Mouse (Mus musculus) liver, embryonic 12.5 days (tissue): ENCODE data around the gene Ly6g5c. TPM values are rescaled to one million over a fixed set of nuclear protein-coding genes. Genes with fewer than 3 reads are reported as not detected.

Experiments used
- ATAC-seq: fragments of 200-750 bp; cut with Nextera tagmentation; 2 replicates; pipeline ENCODE4 v1.8.0; 2017; ENCODE audit warnings: moderate number of reproducible peaks, mild to moderate bottlenecking, moderate library complexity
- H3K27ac ChIP-seq: fragments of 300-500 bp; sonication (generic); 2 replicates; pipeline ENCODE4 v1.5.1; 2016; ENCODE audit warnings: mild to moderate bottlenecking
- H3K27me3 ChIP-seq: fragments of 300-500 bp; sonication (generic); replicated peaks from 2 replicates; pipeline ENCODE4 v1.6.1; 2016; ENCODE audit warnings: mild to moderate bottlenecking, moderate library complexity
- H3K36me3 ChIP-seq: fragments of 300-500 bp; sonication (generic); 2 replicates; pipeline ENCODE4 v1.6.1; 2016; ENCODE audit warnings: mild to moderate bottlenecking, moderate library complexity
- H3K4me1 ChIP-seq: fragments of 300-500 bp; sonication (generic); 2 replicates; pipeline ENCODE4 v1.6.1; 2016
- H3K4me2 ChIP-seq: fragments of 300-500 bp; sonication (generic); 2 replicates; pipeline ENCODE4 v1.6.1; 2016; ENCODE audit warnings: mild to moderate bottlenecking, moderate library complexity
- H3K4me3 ChIP-seq: fragments of 300-500 bp; sonication (generic); 2 replicates; pipeline ENCODE4 v1.5.1; 2016; ENCODE audit warnings: mild to moderate bottlenecking, moderate library complexity
- H3K9ac ChIP-seq: fragments of 300-500 bp; sonication (generic); 2 replicates; pipeline ENCODE4 v1.6.1; 2016; ENCODE audit warnings: mild to moderate bottlenecking, moderate library complexity
- H3K9me3 ChIP-seq: fragments of 300-500 bp; sonication (generic); replicated peaks from 2 replicates; pipeline ENCODE4 v1.6.1; 2016; ENCODE audit warnings: mild to moderate bottlenecking, moderate library complexity
- WGBS: fragments of 180-500 bp; shearing (Covaris S2); methylation state at CpG from one replicate; pipeline ENCODE4 v1.1.7; 2016; ENCODE audit not compliant: insufficient replicate concordance; 5-methylcytosine and 5-hydroxymethylcytosine counted together
- polyA plus RNA-seq: library from polyadenylated mRNA; unstranded; fragments of >200 nt; fragmentation: Nextera tagmentation; extraction: Ambion mirVana; gene quantifications from 2 replicates; pipeline ENCODE4 v1.2.1, GENCODE M21; 2016

Ly6g5c gene
- polyA plus RNA-seq, 1 experiment from 2014 or later: not detected

GRCm38 (mm10) chr17:35083929-35084497, 24.1 kb upstream of the Ly6g5c start:
- H3K36me3 ChIP-seq: no peaks in the 10 kb centered on the region
- H3K4me3 ChIP-seq: no peak overlapping the region
- no peak overlapping the region for H3K4me2 ChIP-seq
- H3K4me1 ChIP-seq: peaks cover 40% of the 10 kb centered on the region
- 0 out of 2 replicates have a peak, but pooled peaks cover 4% of the 10 kb centered on the region for H3K27me3 ChIP-seq
- no peak overlapping the region for H3K9ac ChIP-seq
- WGBS: 39% methylated on average over 3 of the region's 3 CpGs
- no peak overlapping the region for H3K27ac ChIP-seq
- no peak for ATAC-seq
- H3K9me3 ChIP-seq: no peaks in the 10 kb centered on the region

DNA sequence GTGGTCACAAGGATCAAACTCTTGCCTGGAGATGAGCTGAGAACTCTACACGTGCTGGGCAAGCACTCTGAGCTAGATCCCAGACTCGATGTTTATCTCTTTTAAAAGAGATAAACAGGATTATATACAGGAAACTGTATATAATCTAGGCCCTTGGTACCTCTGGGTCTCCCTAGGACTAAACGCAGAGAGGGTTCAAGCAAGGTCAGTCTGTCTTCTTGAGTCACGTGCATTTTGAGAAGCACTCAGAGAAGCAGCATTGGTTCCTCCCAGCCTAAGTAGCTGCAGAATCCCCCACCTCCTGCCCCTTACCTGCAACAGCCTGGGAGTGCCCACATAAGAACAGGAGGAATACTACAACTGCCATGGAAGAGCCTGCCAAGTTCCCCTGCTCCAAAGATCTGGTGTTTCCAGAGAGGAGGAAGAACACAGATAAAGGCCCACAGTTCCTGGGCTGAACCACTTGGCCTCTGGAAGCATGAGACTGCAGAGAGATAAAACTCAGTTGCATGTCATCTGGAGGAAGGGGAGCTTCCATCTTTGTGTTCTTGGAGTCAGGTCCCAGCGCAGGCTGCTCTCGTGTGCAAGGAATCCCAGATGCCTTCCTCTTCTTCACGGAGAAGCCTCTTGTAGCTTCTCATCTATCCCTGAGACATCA, 22.7 kb upstream of the Ly6g5c start, which contains the start of gene Ly6g6f:
Gene Ly6g6f (minus strand): TSS at position 403 of the 658 bp plus-strand sequence.
- peak within 1 kb of the TSS; percentile 33; the same call in 1 of the 2 replicates for H3K27ac ChIP-seq
- 38% methylated on average over 7 of the region's 7 CpGs for WGBS

GRCm38 (mm10) chr17:35088151-35088550, 19.9 kb upstream of the Ly6g5c start:
- Histone ChIP-seq H3K36me3 (peaks cover 27% of the 10 kb centered on the region), H3K27me3 (no peaks in the 10 kb centered on the region), H3K4me3 (no peak overlapping the region), H3K4me1 (peaks cover 48% of the 10 kb centered on the region), H3K9ac (no peak overlapping the region), H3K27ac (no peak overlapping the region), H3K4me2 (no peak overlapping the region; the same call in 1 of the 2 replicates), H3K9me3 (no peaks in the 10 kb centered on the region)
- ATAC-seq: no peak
- WGBS: 45% methylated on average over 2 of the region's 2 CpGs

More for the DNA sequence above, 22.7 kb upstream of the Ly6g5c start, which contains the start of gene Ly6g6f:
- Histone ChIP-seq H3K4me2 (no peak within 1 kb of the TSS), H3K9ac (0 out of 2 replicates have a peak within 1 kb of the TSS, but pooled peaks have one; percentile 13), H3K9me3 (no peaks in the 10 kb centered on the region), H3K27me3 (0 out of 2 replicates have a peak, but pooled peaks cover 4% of the 10 kb centered on the region), H3K4me3 (no peak within 1 kb of the TSS), H3K4me1 (peaks cover 34% of the 10 kb centered on the region), H3K36me3 (no peaks in the 10 kb centered on the region)
- ATAC-seq: no peak

DNA sequence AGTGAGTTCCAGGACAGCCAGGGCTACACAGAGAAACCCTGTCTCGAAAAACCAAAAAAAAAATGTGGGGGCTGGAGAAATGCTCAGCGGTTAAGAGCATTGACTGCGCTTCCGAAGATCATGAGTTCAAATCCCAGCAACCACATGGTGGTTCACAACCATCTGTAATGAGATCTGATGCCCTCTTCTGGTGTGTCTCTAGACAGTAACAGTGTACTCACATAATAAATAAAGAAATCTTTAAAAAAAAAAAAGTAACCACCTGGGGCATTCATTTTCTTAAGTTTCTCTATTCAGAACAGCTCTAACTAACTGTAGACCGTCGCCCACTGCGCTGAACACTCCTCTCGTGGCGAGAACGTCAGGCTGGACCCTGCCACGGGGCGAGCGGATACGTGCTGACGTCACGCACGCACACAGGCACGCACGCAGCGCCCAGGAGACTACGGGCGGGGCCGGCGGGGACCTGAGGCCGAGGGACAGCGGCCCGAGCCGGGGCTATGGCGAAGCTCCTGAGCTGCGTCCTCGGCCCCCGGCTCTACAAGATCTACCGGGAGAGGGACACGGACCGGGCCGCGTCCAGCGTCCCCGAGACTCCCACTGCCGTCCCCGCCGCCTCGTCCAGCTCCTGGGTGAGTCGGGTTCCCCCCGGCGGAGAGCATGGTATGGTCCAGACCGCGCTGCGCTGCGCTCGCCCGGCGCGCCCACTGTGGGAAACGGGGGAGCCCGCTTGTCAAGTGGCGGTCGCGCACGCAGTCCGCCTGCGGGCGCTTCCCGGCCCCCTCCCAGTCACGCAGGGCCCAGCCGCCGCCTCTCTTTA, 19.0 kb upstream of the Ly6g5c start, which contains the start of gene Abhd16a:
Gene Abhd16a (plus strand): TSS at position 439 of the 820 bp plus-strand sequence.
- 1% methylated on average over 61 of the region's 67 CpGs for WGBS
- no peaks in the 10 kb centered on the region for H3K27me3 ChIP-seq
- H3K4me2 ChIP-seq: peak within 1 kb of the TSS; percentile 78
- no peaks in the 10 kb centered on the region for H3K9me3 ChIP-seq
- peaks cover 35% of the 10 kb centered on the region for H3K36me3 ChIP-seq
- peak within 1 kb of the TSS; percentile 95 for H3K27ac ChIP-seq
- peak within 1 kb of the TSS; percentile 72 for H3K4me3 ChIP-seq
- H3K4me1 ChIP-seq: peaks cover 48% of the 10 kb centered on the region
- H3K9ac ChIP-seq: peak within 1 kb of the TSS; percentile 86
- peak; percentile 97 for ATAC-seq

GRCm38 (mm10) chr17:35090166-35090932, 17.7 kb upstream of the Ly6g5c start:
- H3K4me2 ChIP-seq: peak overlapping the region; percentile 78
- H3K36me3 ChIP-seq: peaks cover 49% of the 10 kb centered on the region
- peak; percentile 62 for ATAC-seq
- no peaks in the 10 kb centered on the region for H3K9me3 ChIP-seq
- H3K4me1 ChIP-seq: peaks cover 41% of the 10 kb centered on the region
- H3K27me3 ChIP-seq: no peaks in the 10 kb centered on the region
- 57% methylated on average over 8 of the region's 8 CpGs for WGBS
- peak overlapping the region; percentile 95 for H3K27ac ChIP-seq
- peak overlapping the region; percentile 86 for H3K9ac ChIP-seq
- peak overlapping the region; percentile 72 for H3K4me3 ChIP-seq

DNA sequence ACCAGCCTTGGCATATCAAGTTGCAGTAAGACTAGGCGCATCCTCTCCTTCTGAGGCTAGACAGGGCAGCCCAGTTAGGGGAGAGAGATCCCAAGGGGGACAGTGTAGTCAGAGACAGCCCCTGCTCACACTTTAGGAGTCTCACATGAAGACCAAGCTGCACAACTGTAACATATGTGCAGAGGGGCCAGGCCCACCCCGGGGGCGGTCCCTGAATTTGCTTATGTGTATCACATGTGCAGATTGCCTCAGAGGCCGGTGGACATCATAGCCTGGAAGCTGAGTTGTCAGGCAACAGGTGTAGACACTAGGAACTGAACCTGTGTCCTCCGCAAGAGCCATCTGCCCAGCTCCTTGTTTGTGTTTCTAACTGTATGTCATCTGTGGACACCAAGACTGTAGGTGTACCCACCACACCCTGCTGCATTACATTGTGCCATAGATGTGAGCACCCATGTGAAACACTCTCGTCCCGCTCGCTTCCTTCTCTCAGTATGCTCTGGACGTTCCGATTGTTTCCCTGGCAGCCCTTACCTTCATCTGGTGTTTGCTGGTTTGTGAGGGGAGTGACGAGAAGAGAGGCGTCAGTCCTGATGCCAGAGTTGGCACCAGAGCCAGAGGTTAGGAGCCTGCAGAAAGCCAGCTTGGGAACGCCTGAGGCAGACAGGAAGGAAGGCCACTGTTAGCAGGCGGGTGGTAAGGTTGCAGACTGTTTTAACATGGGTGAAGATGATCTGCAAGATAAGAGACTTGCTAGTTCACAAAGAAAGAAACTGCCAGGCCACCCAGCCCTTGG, 15.5 kb upstream of the Ly6g5c start:
- peaks cover 71% of the 10 kb centered on the region for H3K36me3 ChIP-seq
- peaks cover 36% of the 10 kb centered on the region for H3K4me1 ChIP-seq
- H3K4me2 ChIP-seq: no peak overlapping the region
- peak overlapping the region; percentile 6; the same call in 1 of the 2 replicates for H3K9ac ChIP-seq
- WGBS: 85% methylated on average over 14 of the region's 14 CpGs
- H3K27ac ChIP-seq: 0 out of 2 replicates have a peak overlapping the region, but pooled peaks have one; percentile 53
- ATAC-seq: no peak
- H3K4me3 ChIP-seq: no peak overlapping the region
- H3K9me3 ChIP-seq: no peaks in the 10 kb centered on the region
- no peaks in the 10 kb centered on the region for H3K27me3 ChIP-seq

DNA sequence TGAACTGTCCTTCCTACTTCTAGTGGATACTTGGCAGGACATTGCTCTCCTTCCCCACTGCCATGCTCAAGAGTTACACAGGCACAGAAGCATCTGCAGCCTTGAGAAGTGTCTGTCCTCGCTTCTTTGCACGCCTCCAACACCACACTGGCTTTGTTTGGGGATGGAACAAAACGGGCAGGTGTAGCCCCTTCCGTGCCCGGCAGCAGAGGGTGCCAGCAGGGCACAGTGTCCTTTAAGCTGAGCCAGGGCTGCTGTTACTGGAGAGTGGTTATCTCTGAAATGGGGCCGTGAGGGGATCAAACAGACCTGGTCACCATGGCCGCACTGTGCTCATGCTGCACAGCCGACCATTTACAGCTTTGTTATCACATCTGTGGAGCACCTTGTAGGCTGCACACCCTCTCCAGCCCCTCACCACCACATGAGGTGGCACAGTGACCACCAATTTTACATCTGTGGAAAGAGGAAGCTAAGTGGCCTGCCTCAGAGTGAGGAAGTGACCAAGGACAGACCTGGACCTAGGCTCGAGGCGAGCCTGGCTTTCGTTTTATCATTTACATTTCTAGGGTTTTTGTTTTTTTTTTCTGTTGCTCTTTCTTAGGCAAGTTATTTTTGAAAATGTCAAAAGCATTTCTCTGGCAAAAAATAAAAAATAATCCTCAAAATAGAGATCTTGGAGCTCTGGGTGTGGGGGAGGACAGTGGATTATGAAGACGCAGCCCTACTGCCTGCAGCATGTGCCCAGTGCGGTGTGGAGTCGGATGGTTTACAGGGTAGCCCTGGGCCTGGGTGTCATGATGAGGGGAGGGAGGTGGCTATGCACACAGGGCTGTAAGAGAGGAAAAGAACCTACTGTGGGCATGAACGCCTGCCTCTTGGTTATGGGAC, 13.4 kb upstream of the Ly6g5c start:
- Histone ChIP-seq H3K36me3 (peaks cover 92% of the 10 kb centered on the region), H3K4me2 (no peak overlapping the region), H3K27me3 (no peaks in the 10 kb centered on the region), H3K4me1 (peaks cover 38% of the 10 kb centered on the region), H3K9me3 (no peaks in the 10 kb centered on the region), H3K9ac (no peak overlapping the region), H3K4me3 (no peak overlapping the region), H3K27ac (0 out of 2 replicates have a peak overlapping the region, but pooled peaks have one; percentile 42)
- 75% methylated on average over 15 of the region's 15 CpGs for WGBS
- no peak for ATAC-seq

DNA sequence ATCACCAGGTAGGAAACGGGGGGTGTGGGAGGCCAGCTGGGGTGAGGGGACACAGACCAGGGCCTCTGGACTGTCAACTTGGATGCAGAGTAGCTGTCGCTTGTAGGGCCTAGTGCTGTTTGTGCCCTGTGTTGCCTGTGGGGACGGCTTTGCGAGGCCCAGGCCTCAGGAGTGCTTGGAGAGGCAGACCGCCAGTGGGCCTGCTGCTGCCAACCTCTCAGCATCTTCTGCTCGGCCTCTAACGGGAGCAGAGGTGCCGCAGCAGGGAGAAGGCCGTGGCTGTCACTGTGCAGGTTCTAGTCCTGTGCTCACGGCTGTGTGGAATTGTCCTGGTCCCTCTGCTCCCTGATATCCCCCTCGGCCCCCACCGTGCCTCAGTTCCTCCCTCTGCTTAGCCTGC, 11.5 kb upstream of the Ly6g5c start:
- Histone ChIP-seq H3K27ac (no peak overlapping the region), H3K27me3 (no peaks in the 10 kb centered on the region), H3K9ac (no peak overlapping the region), H3K36me3 (peaks cover 100% of the 10 kb centered on the region), H3K4me3 (no peak overlapping the region), H3K4me1 (peaks cover 31% of the 10 kb centered on the region), H3K4me2 (no peak overlapping the region), H3K9me3 (no peaks in the 10 kb centered on the region)
- no peak for ATAC-seq
- WGBS: 89% methylated on average over 12 of the region's 12 CpGs

DNA sequence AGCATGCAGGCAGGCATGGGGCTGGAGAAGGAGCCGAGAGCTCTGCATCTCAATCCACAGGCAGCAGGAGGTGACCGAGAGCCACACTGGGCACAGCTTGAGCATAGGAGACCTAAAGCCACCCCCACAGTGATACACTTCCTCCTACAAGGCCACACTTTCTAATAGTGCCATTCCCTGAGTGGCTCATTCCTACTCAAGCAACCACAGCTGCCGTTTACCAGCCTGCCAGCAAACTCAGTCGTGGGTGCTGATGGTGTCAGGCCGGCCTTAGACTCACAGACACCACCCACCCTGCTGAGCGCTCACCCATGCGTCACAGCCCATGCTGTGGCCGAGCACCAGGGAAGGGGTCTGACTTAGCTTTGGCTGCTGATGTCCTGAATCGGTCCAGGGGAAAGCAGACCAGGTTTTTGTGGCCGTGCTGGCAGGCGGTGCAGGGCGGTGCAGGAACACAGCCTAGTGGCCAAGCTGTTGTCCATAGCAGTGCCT, 10.9 kb upstream of the Ly6g5c start:
- Histone ChIP-seq H3K9me3 (no peaks in the 10 kb centered on the region), H3K36me3 (peaks cover 100% of the 10 kb centered on the region), H3K9ac (no peak overlapping the region), H3K4me1 (peaks cover 28% of the 10 kb centered on the region), H3K27me3 (no peaks in the 10 kb centered on the region), H3K4me2 (no peak overlapping the region), H3K27ac (no peak overlapping the region), H3K4me3 (no peak overlapping the region)
- ATAC-seq: no peak
- 86% methylated on average over 12 of the region's 12 CpGs for WGBS
